Mouse (Mus musculus) small intestine, adult 2 months (tissue): Measurements from ENCODE around the gene Fam213b.

Experiments used
- CTCF ChIP-seq: fragments of 200-500 bp; IDR thresholded peaks from 2 replicates; pipeline ENCODE4 v1.5.1; 2012; ENCODE audit warnings: low read depth, mild to moderate bottlenecking, control low read depth, inconsistent platforms, low read length, moderate library complexity, mixed read lengths; ENCODE audit not compliant: insufficient replicate concordance, insufficient read length; ENCODE audit errors: extremely low read depth
- POLR2A ChIP-seq: fragments of 200-500 bp; IDR thresholded peaks from 2 replicates; pipeline ENCODE4 v1.6.1; 2012; ENCODE audit warnings: low read depth, mild to moderate bottlenecking, control low read depth, inconsistent platforms, low read length, moderate library complexity

DNA sequence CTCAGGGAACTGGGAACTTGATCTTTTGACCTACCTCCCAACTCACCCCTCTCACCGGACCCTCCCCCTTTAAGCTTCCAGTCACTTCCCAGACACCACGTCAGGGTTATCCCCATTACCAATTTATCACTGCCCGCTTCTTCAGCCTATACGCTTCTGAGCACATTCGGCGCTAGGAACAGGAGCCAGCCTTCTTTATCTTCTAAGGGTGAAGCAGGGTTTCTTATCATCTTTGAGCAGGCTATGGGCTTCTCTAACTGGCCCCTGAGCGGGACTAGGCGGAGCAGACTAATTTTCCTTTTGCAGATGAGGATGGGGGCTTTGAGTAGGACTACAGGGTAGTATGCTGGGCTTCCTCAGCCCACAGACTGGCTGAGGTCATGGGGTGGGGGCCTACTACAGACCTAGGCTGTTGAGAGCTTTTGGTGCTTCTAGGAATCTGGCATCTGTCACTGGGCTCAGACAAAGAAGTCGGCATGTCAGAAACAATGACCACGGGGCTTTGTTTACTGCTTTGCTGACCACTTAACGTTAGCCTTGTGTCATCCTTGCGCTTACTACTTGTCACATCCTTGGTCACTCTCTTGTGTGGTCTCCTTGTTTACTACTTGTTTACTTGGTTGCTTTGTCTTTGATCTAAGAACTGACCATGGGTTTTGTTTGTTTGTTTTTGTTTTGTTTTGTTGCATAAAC is 29.6 kb upstream of the Fam213b start, which contains the start of gene Tnfrsf14:
- TF ChIP-seq CTCF (no peak), POLR2A (no peak)
